Mouse (Mus musculus): ENCODE results near the gene Elf4. TPM values are rescaled to one million over a fixed set of nuclear protein-coding genes. Genes with fewer than 3 reads are reported as not detected.

Elf4 gene
- total and polyA plus RNA-seq, 3 experiments = 13.4 to 92.6 (median 26.5) TPM

DNA sequence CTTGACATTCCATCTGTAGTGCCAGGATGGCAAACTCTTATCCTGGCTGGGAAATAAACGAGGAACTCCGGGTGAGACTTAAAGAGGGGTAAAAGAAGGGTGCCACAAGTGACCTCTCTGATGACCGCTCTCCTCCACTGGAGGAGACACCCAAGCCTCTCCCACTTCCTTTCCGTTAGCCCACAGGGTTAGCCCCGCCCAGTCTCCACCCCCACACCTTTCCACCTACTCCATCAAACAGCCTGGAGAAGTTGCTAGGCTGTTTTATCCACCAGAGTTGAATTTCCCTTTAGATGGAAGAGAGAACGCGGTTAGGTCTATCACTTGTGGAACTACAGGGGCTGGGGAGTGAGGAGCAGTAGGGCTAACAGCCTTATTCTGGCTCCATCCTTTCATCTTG lies 37.7 kb downstream of the Elf4 start:
- Histone ChIP-seq H3K36me3 (replicated peaks) (peaks cover 49% of the 10 kb centered on the region), H3K4me3 (ENCODE audit: low read depth, low read length) (peak overlapping the region; percentile 61; the same call in 1 of the 2 replicates), H3K27me3 (ENCODE audit: insufficient read depth, low read length) (no peaks in the 10 kb centered on the region), H3K9me3 (replicated peaks) (no peaks in the 10 kb centered on the region), H3K4me1 (ENCODE audit: insufficient read depth, low read depth, low read length) (peaks cover 64% of the 10 kb centered on the region)
- peak; percentile 43; the same call in 1 of the 2 replicates for ATAC-seq (ENCODE audit: extremely low read depth, insufficient number of reproducible peaks, low FRiP score, poor library complexity, severe bottlenecking)
- TF ChIP-seq GATA1 (IDR thresholded peaks at IDR 0.05; ENCODE audit: borderline replicate concordance, low read length) = no peak
- TF ChIP-seq TAL1 (conservative IDR thresholded peaks at IDR 0.05; ENCODE audit: low read depth, low read length) = no peak
- no peak for TF ChIP-seq CTCF (IDR thresholded peaks at IDR 0.05; ENCODE audit: low read depth, low read length)
- no peak for TF ChIP-seq GATA2 (IDR thresholded peaks at IDR 0.05; ENCODE audit: borderline replicate concordance, low read depth, low read length)
- no peak for TF ChIP-seq POLR2AphosphoS5 (IDR thresholded peaks at IDR 0.05; ENCODE audit: insufficient replicate concordance, low read depth, low read length)
- DNase-seq (ENCODE audit: low spot score) = no peak

DNA sequence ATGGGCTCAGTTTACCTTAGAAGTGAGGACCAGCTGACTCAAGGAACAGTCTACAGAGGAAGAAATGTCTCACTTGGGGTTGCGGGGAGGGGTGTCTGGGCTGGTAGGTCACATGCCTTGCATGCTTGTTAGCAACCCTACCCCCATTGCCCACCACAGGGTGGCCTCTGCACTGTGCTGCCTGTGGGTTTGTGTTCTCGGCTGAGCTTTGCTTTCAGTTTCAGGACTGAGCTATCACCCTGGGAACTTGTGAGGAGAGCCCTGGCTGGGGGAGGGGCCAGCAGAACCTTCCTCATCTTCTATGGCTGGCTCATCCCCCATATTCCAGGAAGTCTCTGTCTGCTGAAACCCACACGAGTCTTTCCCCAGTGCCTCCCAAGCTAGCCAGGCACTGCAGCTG lies 38.3 kb downstream of the Elf4 start:
- ATAC-seq (ENCODE audit: extremely low read depth, insufficient number of reproducible peaks, low FRiP score, poor library complexity, severe bottlenecking) = peak; percentile 76

GRCm38 (mm10) chrX:48423671-48424070 lies 39.3 kb downstream of the Elf4 start:
- Histone ChIP-seq H3K9me3 (replicated peaks) (no peaks in the 10 kb centered on the region), H3K4me3 (ENCODE audit: low read depth, low read length) (no peak overlapping the region), H3K36me3 (replicated peaks) (peaks cover 59% of the 10 kb centered on the region), H3K4me1 (ENCODE audit: insufficient read depth, low read depth, low read length) (peaks cover 54% of the 10 kb centered on the region), H3K27me3 (ENCODE audit: insufficient read depth, low read length) (no peaks in the 10 kb centered on the region)
- DNase-seq (ENCODE audit: low spot score) (no peak), ATAC-seq (ENCODE audit: extremely low read depth, insufficient number of reproducible peaks, low FRiP score, poor library complexity, severe bottlenecking) (no peak)
- TF ChIP-seq GATA1 (IDR thresholded peaks at IDR 0.05; ENCODE audit: borderline replicate concordance, low read length) (no peak), POLR2AphosphoS5 (IDR thresholded peaks at IDR 0.05; ENCODE audit: insufficient replicate concordance, low read depth, low read length) (no peak)

More for the DNA sequence above, 38.3 kb downstream of the Elf4 start:
- peaks cover 50% of the 10 kb centered on the region for H3K36me3 ChIP-seq (replicated peaks)
- no peaks in the 10 kb centered on the region for H3K27me3 ChIP-seq (ENCODE audit: insufficient read depth, low read length)
- H3K4me3 ChIP-seq (ENCODE audit: low read depth, low read length) = peak overlapping the region; percentile 61; the same call in 1 of the 2 replicates
- DNase-seq (ENCODE audit: low spot score) = peak; percentile 51
- H3K4me1 ChIP-seq (ENCODE audit: insufficient read depth, low read depth, low read length) = peaks cover 58% of the 10 kb centered on the region
- no peak for TF ChIP-seq GATA2 (IDR thresholded peaks at IDR 0.05; ENCODE audit: borderline replicate concordance, low read depth, low read length)
- H3K9me3 ChIP-seq (replicated peaks) = no peaks in the 10 kb centered on the region

DNA sequence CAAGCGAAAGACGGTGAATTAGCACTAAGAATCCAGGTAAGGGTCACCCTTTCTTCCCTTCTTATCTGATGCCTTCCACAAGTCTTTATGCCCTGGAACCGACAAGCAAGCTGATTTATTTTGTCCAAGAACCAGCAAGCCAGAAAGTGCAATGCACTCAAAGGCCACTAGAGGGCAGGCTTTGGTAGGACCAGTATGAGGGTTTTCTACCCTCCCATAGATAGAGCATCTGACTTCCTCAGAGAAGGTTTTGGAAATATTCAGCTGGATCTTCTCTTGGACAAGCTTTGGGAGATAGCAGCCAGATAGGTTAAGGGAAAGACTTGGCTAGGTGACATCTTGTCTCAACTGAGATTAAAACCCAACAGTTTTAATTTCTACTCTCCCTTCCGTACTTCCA lies 39.9 kb downstream of the Elf4 start:
- no peak for TF ChIP-seq TAL1 (conservative IDR thresholded peaks at IDR 0.05; ENCODE audit: low read depth, low read length)
- no peak for TF ChIP-seq POLR2AphosphoS5 (IDR thresholded peaks at IDR 0.05; ENCODE audit: insufficient replicate concordance, low read depth, low read length)
- peak; percentile 81 for TF ChIP-seq CTCF (IDR thresholded peaks at IDR 0.05; ENCODE audit: low read depth, low read length)
- ATAC-seq (ENCODE audit: extremely low read depth, insufficient number of reproducible peaks, low FRiP score, poor library complexity, severe bottlenecking) (no peak), DNase-seq (ENCODE audit: low spot score) (no peak)
- no peaks in the 10 kb centered on the region for H3K27me3 ChIP-seq (ENCODE audit: insufficient read depth, low read length)
- H3K36me3 ChIP-seq (replicated peaks) = peaks cover 62% of the 10 kb centered on the region
- peaks cover 48% of the 10 kb centered on the region for H3K4me1 ChIP-seq (ENCODE audit: insufficient read depth, low read depth, low read length)
- H3K4me3 ChIP-seq (ENCODE audit: low read depth, low read length) = no peak overlapping the region
- no peaks in the 10 kb centered on the region for H3K9me3 ChIP-seq (replicated peaks)

GRCm38 (mm10) chrX:48418417-48418816 lies 44.5 kb downstream of the Elf4 start:
- peaks cover 87% of the 10 kb centered on the region for H3K36me3 ChIP-seq (replicated peaks)
- no peak for TF ChIP-seq GATA1 (IDR thresholded peaks at IDR 0.05; ENCODE audit: borderline replicate concordance, low read length)
- no peak for TF ChIP-seq TAL1 (conservative IDR thresholded peaks at IDR 0.05; ENCODE audit: low read depth, low read length)
- no peak for TF ChIP-seq POLR2AphosphoS5 (IDR thresholded peaks at IDR 0.05; ENCODE audit: insufficient replicate concordance, low read depth, low read length)
- TF ChIP-seq GATA2 (IDR thresholded peaks at IDR 0.05; ENCODE audit: borderline replicate concordance, low read depth, low read length) = no peak
- TF ChIP-seq CTCF (IDR thresholded peaks at IDR 0.05; ENCODE audit: low read depth, low read length) = no peak
- H3K4me1 ChIP-seq (ENCODE audit: insufficient read depth, low read depth, low read length) = peaks cover 10% of the 10 kb centered on the region
- no peaks in the 10 kb centered on the region for H3K27me3 ChIP-seq (ENCODE audit: insufficient read depth, low read length)
- DNase-seq (ENCODE audit: low spot score) (no peak), ATAC-seq (ENCODE audit: extremely low read depth, insufficient number of reproducible peaks, low FRiP score, poor library complexity, severe bottlenecking) (no peak)
- H3K4me3 ChIP-seq (ENCODE audit: low read depth, low read length) = no peak overlapping the region
- H3K9me3 ChIP-seq (replicated peaks) = no peaks in the 10 kb centered on the region

DNA sequence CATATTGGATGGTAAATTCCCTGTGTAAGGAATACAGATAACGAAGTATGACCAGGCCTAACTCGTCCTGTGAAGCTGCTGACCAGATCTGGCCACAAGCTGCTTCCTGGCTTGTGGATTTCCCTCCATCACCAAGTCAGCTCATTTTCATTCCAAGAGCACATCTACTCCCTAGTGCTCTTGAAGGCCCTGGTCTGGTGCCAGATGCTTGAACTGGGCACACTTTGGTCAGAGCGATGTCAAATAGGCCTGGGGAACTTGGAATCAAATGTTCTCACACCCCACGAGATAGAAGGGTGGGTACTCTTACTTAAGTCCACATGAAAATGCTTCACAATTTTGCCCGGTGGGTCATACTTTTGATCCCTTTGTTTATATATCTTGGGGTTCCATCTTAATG lies 48.6 kb downstream of the Elf4 start:
- no peaks in the 10 kb centered on the region for H3K27me3 ChIP-seq (ENCODE audit: insufficient read depth, low read length)
- H3K4me1 ChIP-seq (ENCODE audit: insufficient read depth, low read depth, low read length) = peaks cover 19% of the 10 kb centered on the region
- H3K9me3 ChIP-seq (replicated peaks) = no peaks in the 10 kb centered on the region
- H3K36me3 ChIP-seq (replicated peaks) = peaks cover 89% of the 10 kb centered on the region
- no peak for ATAC-seq (ENCODE audit: extremely low read depth, insufficient number of reproducible peaks, low FRiP score, poor library complexity, severe bottlenecking)
- no peak for DNase-seq (ENCODE audit: low spot score)
- TF ChIP-seq POLR2AphosphoS5 (IDR thresholded peaks at IDR 0.05; ENCODE audit: insufficient replicate concordance, low read depth, low read length) (no peak), GATA2 (IDR thresholded peaks at IDR 0.05; ENCODE audit: borderline replicate concordance, low read depth, low read length) (no peak), GATA1 (IDR thresholded peaks at IDR 0.05; ENCODE audit: borderline replicate concordance, low read length) (no peak), CTCF (IDR thresholded peaks at IDR 0.05; ENCODE audit: low read depth, low read length) (no peak), TAL1 (conservative IDR thresholded peaks at IDR 0.05; ENCODE audit: low read depth, low read length) (no peak)
- H3K4me3 ChIP-seq (ENCODE audit: low read depth, low read length) = no peak overlapping the region

GRCm38 (mm10) chrX:48412629-48413028 lies 50.3 kb downstream of the Elf4 start:
- no peak overlapping the region for H3K4me3 ChIP-seq (ENCODE audit: low read depth, low read length)
- H3K9me3 ChIP-seq (replicated peaks) = no peaks in the 10 kb centered on the region
- H3K27me3 ChIP-seq (ENCODE audit: insufficient read depth, low read length) = no peaks in the 10 kb centered on the region
- ATAC-seq (ENCODE audit: extremely low read depth, insufficient number of reproducible peaks, low FRiP score, poor library complexity, severe bottlenecking) (no peak), DNase-seq (ENCODE audit: low spot score) (no peak)
- H3K4me1 ChIP-seq (ENCODE audit: insufficient read depth, low read depth, low read length) = peaks cover 21% of the 10 kb centered on the region
- H3K36me3 ChIP-seq (replicated peaks) = peaks cover 72% of the 10 kb centered on the region
- no peak for TF ChIP-seq GATA2 (IDR thresholded peaks at IDR 0.05; ENCODE audit: borderline replicate concordance, low read depth, low read length)
- no peak for TF ChIP-seq CTCF (IDR thresholded peaks at IDR 0.05; ENCODE audit: low read depth, low read length)
- no peak for TF ChIP-seq POLR2AphosphoS5 (IDR thresholded peaks at IDR 0.05; ENCODE audit: insufficient replicate concordance, low read depth, low read length)
- no peak for TF ChIP-seq TAL1 (conservative IDR thresholded peaks at IDR 0.05; ENCODE audit: low read depth, low read length)
- TF ChIP-seq GATA1 (IDR thresholded peaks at IDR 0.05; ENCODE audit: borderline replicate concordance, low read length) = no peak
